Mouse (Mus musculus) E14TG2a.4 (cell line): ENCODE data around the gene Pnrc2.
A peak's percentile ranks its signal among the peaks of the same experiment; 100 is the strongest.

ENCODE experiments used
- H3K27me3 ChIP-seq: 2 replicates; pipeline ENCODE4 v1.6.1; 2014; ENCODE audit warnings: low read length, control low read depth; ENCODE audit not compliant: insufficient read depth
- H3K36me3 ChIP-seq: 2 replicates; pipeline ENCODE4 v1.6.1; 2014; ENCODE audit warnings: low read length, control low read depth; ENCODE audit not compliant: insufficient read depth
- H3K4me1 ChIP-seq: replicated peaks from 2 replicates; pipeline ENCODE4 v1.6.1; 2014; ENCODE audit warnings: low read depth, low read length, control low read depth
- H3K4me3 ChIP-seq: replicated peaks from 2 replicates; pipeline ENCODE4 v1.5.1; 2014; ENCODE audit warnings: mild to moderate bottlenecking, low read length
- H3K9me3 ChIP-seq: 2 replicates; pipeline ENCODE4 v1.6.1; 2014; ENCODE audit warnings: low read length, control low read depth
- CTCF ChIP-seq: conservative IDR thresholded peaks from 2 replicates; pipeline ENCODE4 v1.5.1; 2014; ENCODE audit warnings: low read length
- NANOG ChIP-seq: IDR thresholded peaks from 2 replicates; pipeline ENCODE4 v1.6.1; 2014; ENCODE audit warnings: borderline replicate concordance, low read length, mixed read lengths
- POU5F1 ChIP-seq: IDR thresholded peaks from 2 replicates; pipeline ENCODE4 v1.6.1; 2014; ENCODE audit warnings: low read length, borderline replicate concordance

Pnrc2 gene

DNA sequence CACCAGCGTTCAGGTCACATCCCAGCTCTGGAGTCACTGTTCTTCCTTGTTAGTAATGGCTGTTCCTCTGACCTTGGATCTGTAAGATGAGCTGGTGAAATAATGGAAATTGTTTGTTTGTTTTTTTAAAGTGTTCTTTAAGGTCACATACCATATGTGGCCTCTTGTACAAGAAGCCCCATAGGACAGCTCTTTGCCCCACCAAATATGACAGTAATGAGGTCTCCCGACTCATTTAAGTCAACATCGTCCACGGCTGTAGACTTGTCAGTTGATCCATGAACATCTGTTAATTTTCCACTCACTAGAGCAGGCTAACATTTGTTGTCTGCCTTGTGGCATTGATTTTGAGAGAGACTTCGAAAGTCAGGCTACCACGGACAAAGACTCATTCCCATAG lies 5.4 kb upstream of the Pnrc2 start:
- no peaks in the 10 kb centered on the region for H3K36me3 ChIP-seq
- TF ChIP-seq NANOG (no peak), POU5F1 (no peak)
- peaks cover 6% of the 10 kb centered on the region; the same call in 1 of the 2 replicates for H3K27me3 ChIP-seq
- H3K4me3 ChIP-seq: no peak overlapping the region
- peaks cover 54% of the 10 kb centered on the region for H3K4me1 ChIP-seq
- no peaks in the 10 kb centered on the region for H3K9me3 ChIP-seq

- no peaks in the 10 kb centered on the region for H3K9me3 ChIP-seq
- no peak overlapping the region for H3K4me3 ChIP-seq
- peaks cover 6% of the 10 kb centered on the region; the same call in 1 of the 2 replicates for H3K27me3 ChIP-seq
- H3K36me3 ChIP-seq: peaks cover 2% of the 10 kb centered on the region
- H3K4me1 ChIP-seq: peaks cover 45% of the 10 kb centered on the region
- TF ChIP-seq CTCF (no peak), POU5F1 (no peak), NANOG (no peak)
Observed at GRCm38 (mm10) chr4:135877742-135878141, 4.1 kb upstream of the Pnrc2 start.

DNA sequence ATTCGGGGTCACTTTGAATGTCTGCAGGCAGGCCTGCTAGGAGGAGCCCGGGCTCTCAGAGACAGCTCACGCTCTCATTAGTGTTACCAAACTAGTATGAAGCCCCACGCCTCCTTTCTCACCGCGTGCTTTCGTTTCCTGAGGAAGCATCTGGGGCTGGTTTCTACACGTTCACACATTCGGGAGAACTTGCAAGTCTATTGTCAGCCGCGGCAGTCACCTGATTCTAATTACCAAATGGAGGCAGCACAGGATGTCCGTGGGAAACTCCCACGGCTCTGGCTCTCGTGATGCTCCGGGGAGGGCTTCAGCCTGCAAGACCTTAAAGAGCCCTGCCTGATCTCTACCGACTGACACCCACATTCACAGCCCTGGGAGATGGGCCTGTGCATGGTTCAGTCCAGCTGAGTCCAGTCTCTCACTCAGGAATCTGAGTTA lies 3.0 kb upstream of the Pnrc2 start:
- Histone ChIP-seq H3K9me3 (no peaks in the 10 kb centered on the region), H3K4me1 (peaks cover 48% of the 10 kb centered on the region), H3K4me3 (peak overlapping the region; percentile 60), H3K27me3 (no peaks in the 10 kb centered on the region), H3K36me3 (peaks cover 13% of the 10 kb centered on the region)
- TF ChIP-seq POU5F1: no peak
- no peak for TF ChIP-seq NANOG
- TF ChIP-seq CTCF: no peak

GRCm38 (mm10) chr4:135875991-135876582 lies 2.4 kb upstream of the Pnrc2 start:
- Histone ChIP-seq H3K36me3 (peaks cover 18% of the 10 kb centered on the region), H3K4me3 (peak overlapping the region; percentile 60), H3K27me3 (no peaks in the 10 kb centered on the region), H3K9me3 (no peaks in the 10 kb centered on the region), H3K4me1 (peaks cover 52% of the 10 kb centered on the region)
- TF ChIP-seq NANOG: no peak
- no peak for TF ChIP-seq CTCF
- TF ChIP-seq POU5F1: no peak

GRCm38 (mm10) chr4:135875546-135875945 lies 1.9 kb upstream of the Pnrc2 start:
- no peaks in the 10 kb centered on the region for H3K27me3 ChIP-seq
- no peak for TF ChIP-seq POU5F1
- no peak for TF ChIP-seq NANOG
- TF ChIP-seq CTCF: no peak
- peak overlapping the region; percentile 60; the same call in 1 of the 2 replicates for H3K4me3 ChIP-seq
- no peaks in the 10 kb centered on the region for H3K9me3 ChIP-seq
- peaks cover 51% of the 10 kb centered on the region for H3K4me1 ChIP-seq
- H3K36me3 ChIP-seq: peaks cover 24% of the 10 kb centered on the region

DNA sequence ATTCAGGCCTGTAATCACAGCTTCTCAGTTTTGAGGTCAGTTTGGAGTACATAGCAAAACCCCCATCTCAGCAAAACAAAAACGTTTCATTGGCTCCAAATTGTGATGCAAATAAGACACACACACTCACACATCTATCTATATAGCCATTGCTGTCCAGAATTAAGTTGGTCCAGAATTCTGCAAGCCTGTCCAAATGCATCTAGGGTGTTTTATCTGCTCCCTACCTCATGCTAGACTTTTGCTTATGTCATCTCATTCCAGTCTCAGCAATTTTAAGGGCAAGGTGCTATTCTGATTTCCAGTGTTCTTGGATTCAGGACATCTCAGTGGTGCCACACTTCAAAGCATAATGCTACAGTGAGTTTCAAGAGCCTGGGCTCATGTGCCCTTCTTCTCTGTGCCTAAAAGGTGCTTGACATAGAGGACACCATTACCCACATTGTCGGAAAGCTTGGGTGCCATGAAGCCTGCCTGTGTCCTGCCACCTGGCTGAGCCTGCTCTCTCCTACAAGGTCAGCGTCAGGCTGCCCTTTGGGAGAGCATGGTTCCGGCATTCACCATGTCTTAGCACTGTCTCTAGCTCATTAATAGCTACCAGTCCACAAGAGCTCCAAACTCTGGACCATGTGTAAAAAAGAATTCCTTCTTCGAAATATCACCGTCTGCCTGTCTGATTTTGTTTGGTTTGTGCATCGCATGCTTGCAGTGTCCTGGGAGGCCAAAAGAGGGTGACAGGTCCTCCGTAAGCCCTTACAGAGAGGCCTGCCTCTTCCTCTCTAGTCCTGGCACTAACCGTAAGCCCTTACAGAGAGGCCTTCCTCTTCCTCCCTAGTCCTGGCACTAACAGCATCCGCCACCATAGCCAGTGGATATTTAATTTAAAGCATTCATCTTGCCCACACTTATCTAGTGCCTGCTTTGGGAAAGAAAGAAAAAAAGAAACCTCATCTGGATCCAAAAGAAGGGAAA lies 1.2 kb upstream of the Pnrc2 start:
- TF ChIP-seq CTCF: no peak
- no peak for TF ChIP-seq NANOG
- TF ChIP-seq POU5F1: no peak
- no peak overlapping the region for H3K4me3 ChIP-seq

DNA sequence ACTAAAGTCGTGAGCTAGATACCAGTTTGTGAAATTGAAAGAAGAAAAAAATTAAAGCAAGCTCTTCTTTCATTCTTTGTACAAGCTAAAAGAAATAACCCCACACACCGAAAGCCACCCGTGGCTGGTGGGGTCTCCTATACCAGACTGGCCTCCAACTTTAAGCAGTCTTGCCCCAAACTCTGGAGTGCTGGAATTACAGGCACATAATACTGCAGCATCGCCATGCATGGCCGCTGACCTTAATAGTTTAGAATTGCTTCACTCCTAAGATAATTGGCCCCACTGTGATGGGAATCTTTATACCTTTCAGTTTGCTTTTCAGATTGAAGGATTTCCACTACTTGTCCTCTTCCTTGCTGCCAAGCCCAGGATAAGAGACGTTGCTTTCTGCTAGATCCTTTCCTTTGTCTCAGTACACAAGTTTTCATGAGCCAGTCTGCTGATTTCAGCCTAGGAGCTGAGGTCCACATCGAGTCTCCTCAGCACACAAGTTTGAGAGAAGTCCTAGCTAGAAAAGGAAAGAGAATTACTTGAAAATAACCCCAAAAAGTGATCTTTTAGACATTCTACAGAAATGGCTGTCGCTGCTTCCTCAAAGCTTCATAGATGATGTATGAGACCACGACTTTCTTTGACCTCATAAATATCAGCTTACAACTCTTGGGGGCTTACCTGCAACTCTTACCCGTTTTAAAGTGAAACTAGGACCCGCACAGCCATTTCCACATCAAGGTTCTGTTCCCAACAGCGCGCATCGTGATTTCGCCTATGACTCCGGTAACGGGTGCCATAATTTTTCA lies 860 bp downstream of the Pnrc2 start:
- Histone ChIP-seq H3K36me3 (peaks cover 40% of the 10 kb centered on the region), H3K9me3 (no peaks in the 10 kb centered on the region), H3K4me3 (peak overlapping the region; percentile 87), H3K4me1 (peaks cover 57% of the 10 kb centered on the region), H3K27me3 (no peaks in the 10 kb centered on the region)
- TF ChIP-seq POU5F1 (no peak), NANOG (no peak), CTCF (no peak)

More for the DNA sequence above, 1.2 kb upstream of the Pnrc2 start:
- H3K36me3 ChIP-seq: peaks cover 29% of the 10 kb centered on the region
- no peaks in the 10 kb centered on the region for H3K27me3 ChIP-seq
- H3K9me3 ChIP-seq: no peaks in the 10 kb centered on the region
- H3K4me1 ChIP-seq: peaks cover 48% of the 10 kb centered on the region

- Histone ChIP-seq H3K36me3 (peaks cover 41% of the 10 kb centered on the region), H3K4me3 (peak overlapping the region; percentile 87), H3K9me3 (no peaks in the 10 kb centered on the region), H3K4me1 (peaks cover 55% of the 10 kb centered on the region), H3K27me3 (no peaks in the 10 kb centered on the region)
- TF ChIP-seq NANOG: no peak
- TF ChIP-seq CTCF: no peak
- TF ChIP-seq POU5F1: no peak
Observed at GRCm38 (mm10) chr4:135872015-135872414, 1.6 kb downstream of the Pnrc2 start.
